Mouse (Mus musculus) kidney, postnatal 0 days (tissue): Measurements from ENCODE around the gene Cwh43. TPM values are rescaled to one million over a fixed set of nuclear protein-coding genes. Genes with fewer than 3 reads are reported as not detected.
A peak's percentile ranks its signal among the peaks of the same experiment; 100 is the strongest.
"Not testable (repeated sequence)": the region's sequence is repeated elsewhere in the genome, so short reads cannot be mapped to it uniquely, and the experiment has no call there.

ENCODE experiments used
- ATAC-seq: fragments of 200-750 bp; cut with Nextera tagmentation; replicated peaks from 2 replicates; pipeline ENCODE4 v1.8.0; 2017; ENCODE audit warnings: low read depth, moderate number of reproducible peaks, moderate TSS enrichment, moderate library complexity; ENCODE audit not compliant: low FRiP score
- DNase-seq: peaks from one replicate; pipeline ENCODE4 v3.0.0-alpha.2; 2016; ENCODE audit warnings: low spot score
- H3K27ac ChIP-seq: fragments of 300-500 bp; sonication (generic); 2 replicates; pipeline ENCODE4 v1.5.1; 2014; ENCODE audit warnings: mild to moderate bottlenecking
- H3K27me3 ChIP-seq: fragments of 300-500 bp; sonication (generic); 2 replicates; pipeline ENCODE4 v1.6.1; 2014; ENCODE audit warnings: low read length, mixed read lengths; ENCODE audit not compliant: insufficient read depth
- H3K36me3 ChIP-seq: fragments of 300-500 bp; sonication (generic); 2 replicates; pipeline ENCODE4 v1.6.1; 2014; ENCODE audit warnings: low read length, mixed read lengths; ENCODE audit not compliant: insufficient read depth
- H3K4me1 ChIP-seq: fragments of 300-500 bp; sonication (generic); replicated peaks from 2 replicates; pipeline ENCODE4 v1.6.1; 2014; ENCODE audit warnings: antibody characterized with exemption, low read length, mixed read lengths; ENCODE audit not compliant: insufficient read depth
- H3K4me2 ChIP-seq: fragments of 300-500 bp; sonication (generic); 2 replicates; pipeline ENCODE4 v1.6.1; 2014; ENCODE audit warnings: mild to moderate bottlenecking, low read length, moderate library complexity, mixed read lengths
- H3K4me3 ChIP-seq: fragments of 300-500 bp; sonication (generic); replicated peaks from 2 replicates; pipeline ENCODE4 v1.5.1; 2014; ENCODE audit warnings: low read depth, low read length
- H3K9ac ChIP-seq: fragments of 300-500 bp; sonication (generic); 2 replicates; pipeline ENCODE4 v1.6.1; 2014; ENCODE audit warnings: low read depth, low read length
- H3K9me3 ChIP-seq: fragments of 300-500 bp; sonication (generic); replicated peaks from 2 replicates; pipeline ENCODE4 v1.6.1; 2016; ENCODE audit warnings: low read length, inconsistent platforms, mixed read lengths
- CTCF ChIP-seq: IDR thresholded peaks from 2 replicates; pipeline ENCODE4 v1.5.1; 2016; ENCODE audit warnings: antibody characterized with exemption, low read depth, mild to moderate bottlenecking, moderate library complexity
- WGBS: fragments of 180-500 bp; shearing (Covaris S2); extraction: QIAGEN DNeasy Blood & Tissue Kit; methylation state at CpG from one replicate; pipeline ENCODE4 v1.1.7; 2014; 5-methylcytosine and 5-hydroxymethylcytosine counted together
- polyA plus RNA-seq: library from polyadenylated mRNA; unstranded; fragments of >200 nt; fragmentation: Nextera tagmentation; extraction: Ambion mirVana; gene quantifications from 2 replicates; pipeline ENCODE4 v1.2.1, GENCODE M21; 2015

Gene Cwh43
- polyA plus RNA-seq, 1 experiment from 2014 or later = 5.9 TPM

DNA sequence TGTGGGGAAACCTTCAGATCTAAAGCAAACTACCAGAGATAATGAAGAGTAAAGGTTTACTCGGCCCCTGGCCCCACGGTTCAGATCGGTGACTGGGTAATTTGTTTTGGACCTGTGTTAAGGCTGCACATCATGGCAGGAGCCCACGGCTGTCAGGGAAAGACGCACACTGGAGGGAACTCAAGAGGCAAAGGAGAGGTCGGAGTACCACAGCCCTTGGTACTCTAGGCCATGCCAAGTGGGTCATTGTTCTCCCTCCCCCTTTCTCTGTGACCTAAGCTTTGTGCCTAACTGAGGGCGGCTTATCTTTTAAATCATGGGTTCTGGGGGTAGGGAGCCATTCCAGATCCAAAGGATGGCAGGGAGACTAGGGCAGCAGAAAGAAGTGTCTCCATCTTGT, 75.5 kb downstream of the Cwh43 start:
- ATAC-seq (no peak), DNase-seq (no peak)
- Histone ChIP-seq H3K9me3 (no peaks in the 10 kb centered on the region), H3K27me3 (no peaks in the 10 kb centered on the region), H3K4me2 (no peak overlapping the region), H3K4me1 (no peaks in the 10 kb centered on the region), H3K27ac (no peak overlapping the region), H3K9ac (no peak overlapping the region), H3K4me3 (no peak overlapping the region), H3K36me3 (no peaks in the 10 kb centered on the region)
- TF ChIP-seq CTCF = no peak
- 91% methylated on average over 7 of the region's 7 CpGs for WGBS

DNA sequence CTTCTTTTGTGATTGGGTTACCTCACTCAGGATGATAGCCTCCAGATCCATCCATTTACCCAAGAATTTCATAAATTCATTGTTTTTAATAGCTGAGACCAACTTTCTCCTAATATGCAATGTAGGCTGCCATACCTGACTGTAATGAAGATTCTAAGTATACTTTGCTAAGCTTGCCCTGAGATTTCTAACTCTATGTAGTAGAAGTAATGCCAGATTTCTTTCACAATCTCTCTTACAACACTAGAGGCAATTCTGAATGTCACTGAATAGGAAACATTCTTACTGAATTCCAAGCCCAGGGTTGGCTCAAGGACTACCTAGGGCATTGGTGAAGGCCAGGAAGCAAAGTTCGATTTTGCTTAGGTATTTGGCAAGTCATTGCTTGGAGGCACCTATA, 76.5 kb downstream of the Cwh43 start:
- H3K36me3 ChIP-seq, H3K4me2 ChIP-seq, H3K9me3 ChIP-seq, H3K4me1 ChIP-seq, H3K27ac ChIP-seq, ATAC-seq, H3K4me3 ChIP-seq, H3K9ac ChIP-seq, DNase-seq, H3K27me3 ChIP-seq: not testable (repeated sequence)
- WGBS = 50% methylated on average over 1 of the region's 1 CpGs

DNA sequence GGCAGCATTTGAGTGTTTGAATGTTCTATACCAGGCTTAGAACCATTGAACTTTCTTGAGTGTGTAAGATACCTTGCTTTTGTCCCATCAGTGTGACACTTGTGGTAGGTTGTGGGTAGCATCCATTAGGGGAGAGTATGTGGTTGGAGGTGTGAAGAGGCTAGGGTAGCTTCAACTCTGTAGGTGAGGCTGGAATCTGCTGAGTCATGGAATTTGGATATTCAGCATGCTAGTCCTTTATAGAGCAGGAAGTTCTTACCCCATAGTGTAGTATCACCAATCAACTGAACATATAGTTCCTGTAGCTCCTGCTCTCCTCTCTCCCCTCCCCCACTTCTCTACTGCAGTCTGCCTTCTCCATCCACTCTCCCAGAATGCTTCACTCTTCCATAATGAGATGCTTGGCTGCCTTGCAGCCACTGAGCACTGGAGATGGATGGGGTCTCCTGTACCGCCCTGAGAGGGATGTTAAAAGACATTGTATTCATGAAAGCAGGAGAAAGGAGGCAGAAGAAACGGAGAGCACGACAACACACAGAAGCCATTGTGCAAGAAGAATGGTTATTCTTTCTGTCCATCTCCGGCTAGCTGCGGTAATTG, 78.2 kb downstream of the Cwh43 start:
- TF ChIP-seq CTCF = no peak
- Histone ChIP-seq H3K36me3 (no peaks in the 10 kb centered on the region), H3K27ac (no peak overlapping the region), H3K9me3 (no peaks in the 10 kb centered on the region), H3K27me3 (no peaks in the 10 kb centered on the region), H3K4me2 (no peak overlapping the region), H3K9ac (no peak overlapping the region), H3K4me3 (no peak overlapping the region), H3K4me1 (no peaks in the 10 kb centered on the region)
- DNase-seq = no peak
- no peak for ATAC-seq
- 83% methylated on average over 5 of the region's 5 CpGs for WGBS

DNA sequence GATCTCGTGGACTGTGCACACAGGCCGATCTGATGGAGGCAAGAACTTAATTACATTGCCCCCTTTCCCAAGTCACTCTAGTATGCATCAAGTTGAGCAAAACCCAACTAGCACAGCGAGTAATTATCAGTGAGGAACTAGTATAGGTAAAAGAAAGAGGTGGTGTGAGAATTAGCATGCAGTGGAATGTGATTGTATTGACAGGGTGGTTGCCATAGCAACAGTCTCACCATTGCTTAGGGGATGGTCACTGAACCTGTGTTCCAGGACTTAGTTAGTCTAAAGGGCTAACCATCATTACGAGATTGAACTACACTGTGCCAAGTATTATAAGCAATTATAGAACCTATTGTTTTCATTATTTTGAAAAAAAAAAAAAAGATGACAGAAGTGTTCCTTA, 80.6 kb downstream of the Cwh43 start:
- Histone ChIP-seq H3K27me3 (no peaks in the 10 kb centered on the region), H3K4me1 (no peaks in the 10 kb centered on the region), H3K4me3 (no peak overlapping the region), H3K4me2 (no peak overlapping the region), H3K36me3 (no peaks in the 10 kb centered on the region), H3K27ac (no peak overlapping the region), H3K9ac (no peak overlapping the region), H3K9me3 (no peaks in the 10 kb centered on the region)
- no peak for DNase-seq
- TF ChIP-seq CTCF = no peak
- ATAC-seq = no peak
- WGBS = 53% methylated on average over 4 of the region's 4 CpGs

DNA sequence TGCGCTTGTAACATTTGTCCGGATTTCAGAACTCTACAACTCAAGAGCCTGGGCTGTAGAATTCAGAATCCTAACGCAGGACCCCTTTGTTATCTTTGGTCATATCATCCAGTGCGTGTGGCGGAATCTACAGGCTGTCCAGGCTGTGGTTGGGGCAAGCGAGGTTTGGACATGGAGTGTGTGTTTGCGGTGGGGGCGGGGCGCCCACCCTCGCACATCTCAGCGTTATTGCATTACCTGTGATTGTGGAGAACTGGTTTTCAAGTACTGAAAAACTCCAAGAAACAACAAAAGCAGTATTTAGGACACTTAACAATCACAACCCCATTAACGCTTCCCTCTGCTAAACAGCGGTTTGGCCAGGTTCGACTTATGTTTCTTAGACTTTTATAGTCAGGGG, 84.0 kb downstream of the Cwh43 start:
- Histone ChIP-seq H3K4me2 (peak overlapping the region; percentile 97), H3K27ac (peak overlapping the region; percentile 84), H3K9me3 (no peaks in the 10 kb centered on the region), H3K36me3 (no peaks in the 10 kb centered on the region), H3K4me1 (0 out of 2 replicates have a peak, but pooled peaks cover 6% of the 10 kb centered on the region), H3K9ac (peak overlapping the region; percentile 65), H3K27me3 (no peaks in the 10 kb centered on the region), H3K4me3 (peak overlapping the region; percentile 91)
- DNase-seq (peak; percentile 15), ATAC-seq (no peak)
- TF ChIP-seq CTCF = no peak
- WGBS = 3% methylated on average over 14 of the region's 14 CpGs

DNA sequence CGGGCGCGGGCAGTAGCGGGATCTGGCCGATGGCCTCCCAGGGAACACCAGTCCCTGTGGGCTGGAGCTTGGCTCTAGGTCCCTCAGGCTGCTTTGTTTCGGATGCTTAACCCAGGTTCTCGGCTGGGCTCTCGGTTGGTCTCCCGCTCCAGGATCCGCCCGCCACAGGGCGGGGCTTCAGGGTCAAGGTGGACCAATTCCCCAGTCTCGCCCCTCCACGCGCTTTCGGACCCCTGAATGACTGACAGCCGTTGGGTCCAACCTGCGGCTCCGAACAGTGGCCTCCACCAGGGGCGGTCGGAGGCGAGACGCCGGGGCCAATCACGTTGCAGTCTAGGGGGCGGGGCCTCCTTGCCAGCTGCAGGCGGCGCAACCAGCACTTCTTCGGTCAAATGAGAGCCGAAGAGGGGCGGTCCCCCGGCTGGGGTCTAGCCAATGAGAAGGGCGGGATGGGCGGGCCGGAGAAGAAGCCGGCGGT, 84.8 kb downstream of the Cwh43 start:
- TF ChIP-seq CTCF = peak; percentile 60
- 0 out of 2 replicates have a peak, but pooled peaks cover 6% of the 10 kb centered on the region for H3K4me1 ChIP-seq
- under 1% methylated on average over 37 of the region's 37 CpGs for WGBS
- H3K27me3 ChIP-seq = no peaks in the 10 kb centered on the region
- peak overlapping the region; percentile 67 for H3K9ac ChIP-seq
- no peaks in the 10 kb centered on the region for H3K36me3 ChIP-seq
- H3K27ac ChIP-seq = peak overlapping the region; percentile 93
- DNase-seq (peak; percentile 100), ATAC-seq (peak; percentile 97)
- H3K4me2 ChIP-seq = peak overlapping the region; percentile 97
- H3K9me3 ChIP-seq = no peaks in the 10 kb centered on the region
- peak overlapping the region; percentile 91 for H3K4me3 ChIP-seq
